Mouse (Mus musculus): ENCODE measurements around the gene Sipa1.

Sipa1 gene

DNA sequence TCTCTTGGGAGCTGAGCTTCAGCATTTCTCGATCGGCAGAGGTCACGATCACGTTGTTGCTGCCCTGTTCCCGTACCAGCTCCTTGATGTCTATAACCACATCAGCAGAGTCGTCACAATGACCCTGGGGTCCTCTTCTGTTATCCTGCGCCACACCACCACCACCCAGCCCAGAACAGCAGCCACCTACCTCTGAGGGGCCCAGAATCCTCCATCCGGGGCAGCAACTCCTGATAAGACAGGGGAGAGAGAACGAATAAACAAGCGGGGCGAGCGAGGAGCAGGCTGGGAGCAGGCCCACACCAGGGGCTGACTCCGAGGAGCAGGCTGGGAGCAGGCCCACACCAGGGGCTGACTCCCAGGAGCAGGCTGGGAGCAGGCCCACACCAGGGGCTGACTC lies 22.9 kb upstream of the Sipa1 start:
- DNase-seq (ENCODE audit: low spot score) = no peak

DNA sequence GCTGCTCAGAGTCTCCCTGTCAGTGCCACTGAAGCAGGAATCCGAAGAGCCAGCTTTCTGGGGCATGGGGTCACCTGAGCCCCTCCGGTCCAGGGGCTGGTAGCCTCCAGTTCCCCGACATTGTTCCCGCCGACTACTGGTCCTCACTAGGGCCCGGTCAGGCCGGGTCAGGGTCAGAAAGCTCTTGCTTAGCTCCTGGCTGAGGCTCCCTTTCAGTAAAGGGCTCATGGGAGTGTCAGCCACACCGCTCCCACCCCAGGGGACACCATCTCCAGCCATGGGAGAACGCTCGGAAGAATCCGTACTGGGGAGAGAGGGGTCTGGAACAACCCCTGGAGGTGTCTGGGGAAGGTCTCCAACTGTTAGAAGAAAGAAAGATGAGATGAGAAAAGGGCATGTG lies 22.4 kb upstream of the Sipa1 start:
- no peak for DNase-seq (ENCODE audit: low spot score)

DNA sequence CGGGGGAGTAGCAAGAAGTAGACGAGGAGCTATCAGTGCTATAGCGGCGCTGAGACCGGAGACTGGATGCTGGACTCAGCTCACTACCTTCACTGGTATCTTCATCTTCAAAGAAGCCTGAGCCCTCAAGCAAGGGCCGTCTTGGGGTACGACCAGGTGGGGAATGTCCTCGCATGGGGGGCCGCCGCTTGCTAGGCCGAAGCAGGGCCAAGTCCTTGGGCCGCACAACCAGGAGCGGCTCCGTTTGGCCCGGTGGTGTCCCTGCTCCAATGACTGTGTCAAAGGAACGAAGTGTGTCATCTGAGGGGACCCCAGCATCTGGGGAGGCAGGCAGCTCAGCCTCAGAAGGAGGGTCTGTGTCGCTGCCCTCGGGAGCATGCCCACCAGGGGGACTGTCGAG lies 21.9 kb upstream of the Sipa1 start:
- no peak for DNase-seq (ENCODE audit: low spot score)

DNA sequence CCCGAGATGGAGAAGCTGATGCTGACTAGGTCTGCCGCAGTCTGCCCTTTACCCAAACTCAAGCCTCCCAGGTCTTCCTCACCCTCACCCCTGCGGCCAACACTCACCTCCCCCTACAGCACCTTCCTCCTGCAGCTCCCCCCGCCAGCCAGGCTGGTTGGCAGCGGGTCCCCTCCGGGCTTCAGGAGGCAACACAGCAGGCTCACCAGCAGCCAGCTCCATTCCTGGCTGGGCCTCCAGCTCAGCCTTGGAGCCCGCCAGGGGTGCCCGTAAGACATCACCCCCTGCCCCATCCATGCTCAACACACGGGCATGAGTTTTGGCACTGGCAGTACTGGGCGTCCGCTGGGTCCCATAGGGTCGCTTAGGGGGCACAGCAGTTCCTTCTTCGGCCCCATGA lies 21.5 kb upstream of the Sipa1 start:
- no peak for DNase-seq (ENCODE audit: low spot score)

DNA sequence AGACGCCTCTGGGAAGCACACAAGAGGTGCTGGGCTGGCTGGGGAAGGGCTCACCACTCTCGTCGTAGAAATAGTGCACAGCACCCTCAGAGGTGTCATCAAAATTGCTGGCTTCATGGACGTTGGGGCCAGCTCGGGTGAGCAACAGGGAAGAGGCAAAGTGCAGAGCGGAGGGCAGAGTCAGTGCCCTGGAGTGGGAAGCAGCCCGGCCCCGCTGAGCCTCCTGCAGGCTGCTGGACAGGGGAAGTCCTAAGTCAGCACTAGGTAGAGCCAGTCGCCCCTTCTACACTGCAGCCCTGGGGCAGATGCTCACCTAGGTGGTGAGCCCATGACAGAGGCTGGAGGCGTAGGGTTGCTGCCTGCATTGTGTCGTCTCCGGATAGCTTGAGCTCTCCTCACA lies 20.7 kb upstream of the Sipa1 start:
- no peak for DNase-seq (ENCODE audit: low spot score)

DNA sequence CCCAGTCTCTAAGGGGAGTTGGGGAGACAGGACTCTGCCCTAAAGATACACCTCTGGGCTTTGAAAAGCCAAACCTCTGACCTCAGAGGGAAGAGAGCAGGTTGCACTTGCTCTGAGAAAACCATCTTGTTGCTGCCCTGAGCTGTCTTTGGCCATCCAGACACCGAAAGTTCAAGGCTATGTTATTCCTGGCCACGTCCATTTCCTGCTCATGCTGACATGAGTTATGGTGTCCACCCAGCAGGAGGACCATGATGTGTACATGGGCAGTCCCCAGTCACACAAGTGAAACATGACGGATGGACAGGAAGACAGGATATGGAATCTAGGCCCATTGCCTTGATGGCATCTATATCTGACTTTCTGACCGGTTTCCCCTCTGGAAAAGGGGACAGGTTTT lies 16.9 kb upstream of the Sipa1 start:
- no peak for DNase-seq (ENCODE audit: low spot score)

DNA sequence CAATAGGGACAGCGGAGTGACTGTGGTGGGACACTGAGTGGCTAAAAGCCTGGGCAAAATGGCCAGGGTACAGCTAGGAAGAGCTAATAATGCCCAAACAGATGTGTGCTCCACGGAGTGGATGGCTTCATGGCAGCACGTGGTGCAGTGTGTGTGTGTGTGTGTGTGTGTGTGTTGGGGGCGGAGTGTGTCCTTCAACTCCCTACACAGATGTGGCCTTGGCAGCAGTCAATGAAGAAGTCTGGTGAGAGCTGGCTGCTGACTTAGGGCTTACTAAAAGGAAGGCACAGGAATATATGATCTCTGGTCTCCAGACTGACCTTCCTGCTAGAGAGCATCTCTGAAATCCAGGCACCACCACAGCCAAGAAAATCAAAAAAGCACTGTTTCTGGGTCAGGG lies 4.9 kb upstream of the Sipa1 start:
- no peak for DNase-seq (ENCODE audit: low spot score)

DNA sequence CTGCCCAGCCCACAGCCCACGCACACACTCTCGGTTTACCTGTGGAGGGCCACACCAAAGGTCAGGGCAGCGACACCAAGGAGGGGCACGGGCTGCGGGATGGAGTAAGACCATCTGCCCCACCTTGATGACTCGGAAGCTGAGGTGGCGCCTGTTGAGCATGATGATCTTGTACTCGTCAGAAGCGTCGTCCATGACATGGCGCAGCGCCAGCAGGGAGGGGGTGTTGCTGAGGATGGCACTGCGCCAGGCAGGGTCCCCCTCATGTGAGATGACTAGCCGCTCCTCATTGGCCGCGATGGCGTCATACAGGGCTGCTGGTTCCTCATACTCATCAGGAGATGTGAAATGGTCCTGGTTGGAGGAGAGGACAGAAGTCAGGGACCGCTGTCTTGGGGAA lies 2.9 kb upstream of the Sipa1 start:
- no peak for DNase-seq (ENCODE audit: low spot score)

DNA sequence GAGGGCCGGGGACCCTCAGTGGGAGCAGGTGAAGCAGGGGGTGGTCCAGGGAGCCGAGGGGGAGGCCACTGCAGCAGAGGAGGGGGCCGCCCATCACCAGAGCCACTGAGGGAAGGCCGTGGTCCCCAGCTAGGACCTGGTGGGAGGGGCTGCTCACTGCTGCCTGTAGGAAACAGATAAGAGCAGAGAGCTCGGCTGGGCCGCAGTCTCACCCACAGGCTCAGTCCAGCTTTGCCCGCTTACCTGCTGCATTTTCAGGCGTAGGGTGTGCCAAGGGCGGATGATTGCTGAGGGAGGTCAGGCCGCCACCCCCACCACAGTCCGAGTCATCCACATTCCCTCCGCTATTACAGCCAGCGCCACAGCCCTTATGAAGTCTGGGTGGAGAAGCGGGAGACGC lies 2.0 kb upstream of the Sipa1 start:
- peak; percentile 30 for DNase-seq (ENCODE audit: low spot score)

DNA sequence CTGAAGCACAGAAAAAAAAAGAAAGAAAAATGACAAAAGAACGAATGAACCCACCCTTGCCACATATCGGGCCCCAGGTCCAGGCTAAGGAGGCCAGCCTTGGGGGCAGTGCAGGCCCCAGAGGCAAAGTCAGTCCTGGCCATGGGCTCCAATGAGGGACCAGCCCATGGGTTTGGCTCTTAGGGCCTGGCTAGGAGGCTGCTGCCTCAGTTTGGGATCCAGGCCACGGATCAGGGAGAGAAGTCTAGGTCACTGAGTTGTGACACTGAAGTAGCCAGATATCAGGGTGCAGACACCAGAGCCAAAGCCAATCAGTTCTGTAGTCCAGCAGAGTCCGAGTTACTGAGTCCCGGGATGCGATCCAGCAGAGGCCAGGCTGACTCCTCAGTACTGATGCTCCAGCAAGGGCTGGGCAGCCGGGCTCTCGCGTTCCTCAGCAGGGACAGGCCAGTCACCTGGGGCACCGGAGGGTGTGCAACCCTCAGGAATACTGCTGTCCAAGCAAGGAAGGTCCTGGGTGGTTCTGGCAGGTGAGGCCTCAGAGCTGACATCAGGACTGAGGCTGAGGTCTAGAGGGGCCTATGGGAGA lies 1.3 kb upstream of the Sipa1 start:
- DNase-seq (ENCODE audit: low spot score) = no peak

DNA sequence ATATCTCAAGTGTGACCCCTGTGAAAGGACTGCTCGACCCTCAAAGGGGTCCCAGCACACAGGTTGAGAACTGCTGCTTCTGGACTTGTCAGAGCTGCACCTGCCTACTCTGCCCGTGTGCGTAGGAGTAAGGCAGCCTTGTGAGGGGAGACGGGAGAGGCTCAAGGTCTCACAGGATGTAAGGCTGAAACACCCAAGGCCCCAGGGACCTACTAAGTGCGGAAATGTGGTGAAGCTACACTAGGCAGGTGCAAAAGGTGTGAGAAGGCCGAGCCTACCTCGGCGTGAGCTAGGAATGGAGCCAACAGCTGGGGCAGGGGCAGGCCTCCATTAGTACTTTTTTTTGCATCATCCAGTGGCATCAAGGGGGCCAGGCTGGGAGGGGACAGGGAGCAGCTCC lies 1.2 kb downstream of the Sipa1 start:
- no peak for DNase-seq (ENCODE audit: low spot score)

DNA sequence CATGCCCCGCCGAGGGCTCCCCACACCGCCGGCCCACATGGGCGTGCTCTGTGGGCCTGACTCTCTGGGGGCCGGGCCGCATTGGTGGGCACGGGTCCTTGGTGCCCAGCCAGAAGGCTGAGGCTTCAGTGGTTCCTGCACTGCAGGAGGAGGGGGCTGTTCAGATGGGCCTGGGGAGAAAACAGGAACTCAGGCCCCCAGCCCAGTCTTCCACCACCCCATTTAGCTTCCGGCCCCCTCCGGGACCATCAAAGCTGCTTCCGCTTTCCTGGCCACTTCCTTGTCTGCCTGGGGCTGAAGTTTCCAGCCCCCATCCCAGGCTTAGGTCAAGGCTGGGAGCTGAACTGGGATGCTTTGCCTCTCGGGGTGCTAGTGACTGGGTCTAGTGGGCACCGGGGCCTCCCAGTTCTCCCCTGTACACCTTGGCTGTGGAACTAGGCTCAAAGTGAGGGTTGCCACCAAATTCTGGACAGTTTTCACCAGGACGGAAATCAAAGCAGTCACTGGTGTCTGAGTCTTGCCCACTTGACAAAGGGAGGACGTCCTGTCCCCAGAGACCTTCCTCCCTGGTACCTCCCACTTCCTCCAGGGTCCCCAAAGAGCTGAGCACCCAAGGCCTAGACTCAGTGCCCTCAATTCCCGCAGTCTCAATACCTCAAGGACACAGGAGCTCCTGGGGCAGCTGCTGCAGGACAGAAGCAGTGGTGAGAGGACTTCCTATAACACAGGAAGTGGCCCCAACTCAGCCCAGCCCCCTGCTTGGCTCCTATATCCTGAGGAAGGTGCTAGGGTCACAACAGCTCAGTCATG lies 2.4 kb downstream of the Sipa1 start:
- DNase-seq (ENCODE audit: low spot score) = peak; percentile 36

DNA sequence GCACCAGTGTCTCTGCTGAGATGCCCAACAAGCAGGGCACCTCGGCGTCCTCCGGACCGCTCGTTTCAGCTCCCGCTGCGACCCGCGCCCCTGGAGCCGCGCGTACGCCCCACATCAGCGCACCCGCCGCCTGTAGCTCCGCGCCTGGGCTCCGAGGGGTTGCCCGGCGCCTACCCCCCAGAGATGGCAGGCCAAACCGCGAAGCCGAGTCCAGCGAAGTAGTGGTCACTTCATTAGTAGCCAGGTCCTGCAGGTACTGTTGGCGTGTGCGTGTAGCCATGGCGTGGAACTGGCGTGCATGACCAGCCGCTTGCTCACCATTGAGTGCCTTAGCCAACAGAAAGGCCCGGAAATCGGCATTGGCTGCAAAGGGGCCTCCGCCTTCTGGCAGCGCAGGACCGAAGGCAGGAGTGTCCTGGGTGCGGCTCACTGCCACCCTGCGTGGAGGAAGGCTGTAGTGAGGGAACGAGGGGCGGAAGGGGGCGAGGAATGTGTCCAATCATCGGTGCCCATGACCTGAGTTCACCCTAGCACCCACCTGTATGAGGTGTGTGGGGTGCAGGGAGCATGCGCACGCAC lies 8.7 kb downstream of the Sipa1 start:
- DNase-seq (ENCODE audit: low spot score) = no peak

DNA sequence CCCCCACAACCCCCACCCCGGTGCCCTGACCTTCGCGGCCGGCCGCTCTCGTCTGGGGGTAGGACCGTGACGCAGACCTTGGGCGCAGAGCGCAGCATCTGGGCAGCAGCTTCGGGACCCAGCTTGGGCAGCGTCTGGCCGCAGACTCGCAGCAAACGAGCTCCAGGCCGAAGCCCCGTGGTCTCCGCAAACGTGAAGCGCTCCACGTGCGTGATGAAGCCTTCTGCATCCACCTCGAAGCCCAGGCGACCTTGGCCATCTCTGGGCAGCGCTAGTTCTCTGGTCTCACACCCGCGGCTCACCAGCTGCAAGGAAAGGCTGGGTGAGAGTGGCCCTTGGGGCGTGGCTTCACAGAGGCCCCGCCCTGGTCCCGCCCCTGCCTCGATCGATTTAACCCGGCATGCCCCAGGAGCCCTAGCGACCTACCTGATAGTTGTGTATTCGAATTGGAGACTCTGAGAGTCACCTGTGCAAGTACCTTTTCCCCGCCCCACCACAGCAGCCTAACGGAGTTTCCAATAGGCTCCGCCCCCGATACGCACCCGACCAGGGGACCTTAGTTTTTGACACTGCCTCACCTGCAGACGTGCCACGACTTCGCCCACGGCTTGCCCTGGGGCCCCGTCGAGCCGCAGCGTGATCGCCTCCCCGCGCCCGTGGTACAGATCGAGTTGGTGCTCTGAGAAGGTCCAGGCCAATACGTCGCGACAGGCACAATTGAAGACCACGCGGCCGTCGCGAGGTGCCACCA lies 9.4 kb downstream of the Sipa1 start:
- DNase-seq (ENCODE audit: low spot score) = peak; percentile 75

DNA sequence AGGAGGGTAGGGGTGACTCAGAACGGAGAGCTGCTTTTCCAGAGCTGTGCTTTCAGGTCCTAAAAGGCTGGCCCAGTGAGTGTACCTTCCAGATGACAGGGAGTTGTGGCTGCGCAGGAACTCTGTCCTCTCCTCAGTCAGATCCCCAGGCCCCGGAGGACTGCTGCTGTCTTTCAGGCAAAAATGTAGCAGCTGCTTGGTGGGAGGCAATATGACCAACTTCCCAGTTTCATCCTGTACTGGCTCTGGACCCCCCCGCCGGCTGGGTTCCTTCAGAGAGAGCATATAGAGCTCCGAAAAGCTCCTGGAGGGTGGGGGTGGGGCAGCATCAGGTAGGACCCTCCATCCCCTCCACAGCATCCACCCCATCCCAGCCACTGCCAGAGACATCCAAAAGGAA lies 10.9 kb downstream of the Sipa1 start:
- no peak for DNase-seq (ENCODE audit: low spot score)

DNA sequence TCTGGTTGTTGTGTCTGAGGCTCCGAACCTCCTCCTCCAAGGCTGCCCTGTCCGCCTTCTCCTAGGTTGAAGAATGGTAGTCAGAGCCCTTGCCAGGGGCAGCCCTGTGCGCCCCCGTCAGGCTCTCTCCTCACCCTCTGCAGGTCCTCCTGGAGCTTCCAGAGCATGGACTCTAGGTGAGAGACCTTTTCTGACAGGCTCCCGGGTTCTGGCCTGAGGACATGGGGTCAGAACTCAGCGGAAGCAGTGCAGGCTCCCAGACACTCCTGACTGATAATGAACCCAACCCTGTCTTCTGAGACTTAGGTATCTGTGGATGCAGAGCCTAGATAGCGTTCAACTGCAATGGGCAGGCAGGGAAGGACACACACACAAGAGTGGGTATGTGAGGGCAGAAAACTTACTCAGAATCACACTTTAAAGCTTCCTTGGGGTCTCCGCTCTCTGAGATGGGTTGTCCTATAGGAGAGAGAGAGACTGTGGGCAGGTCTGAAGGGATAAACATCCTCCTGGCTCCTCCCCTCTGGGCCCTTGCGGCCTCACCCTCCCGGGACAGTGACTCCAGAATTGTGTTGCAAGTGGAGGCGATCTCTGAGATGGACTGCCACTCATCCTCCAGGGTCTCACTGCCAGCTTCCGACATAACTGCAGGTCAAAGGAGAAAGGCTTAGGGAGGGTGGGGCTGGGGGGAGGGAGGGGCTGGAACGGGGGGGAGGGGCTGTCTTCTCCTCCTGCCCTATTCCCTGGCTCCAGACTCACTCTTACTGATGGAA lies 11.8 kb downstream of the Sipa1 start:
- no peak for DNase-seq (ENCODE audit: low spot score)

DNA sequence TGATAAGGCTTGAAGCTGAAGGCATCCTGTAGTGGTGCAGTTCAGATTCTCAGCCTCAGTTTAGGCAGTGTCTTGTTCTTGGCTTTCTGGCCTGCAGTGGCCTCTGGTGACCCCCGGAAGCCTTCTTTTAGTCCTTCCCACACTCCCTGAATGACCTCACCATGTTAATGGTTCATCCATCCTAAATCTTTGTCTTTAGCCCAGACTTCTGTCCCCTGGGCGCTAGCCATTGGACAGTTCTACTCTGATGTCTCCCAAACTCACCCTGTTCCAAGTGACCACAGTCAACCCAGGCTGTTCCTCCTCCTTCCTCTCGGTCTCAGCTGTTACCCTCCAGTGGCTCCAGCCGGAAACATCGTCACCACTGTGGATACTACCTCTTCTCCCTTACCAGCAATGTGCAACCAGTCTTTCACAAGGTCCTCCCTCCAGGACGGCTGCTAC lies 14.2 kb downstream of the Sipa1 start:
- DNase-seq (ENCODE audit: low spot score) = no peak

DNA sequence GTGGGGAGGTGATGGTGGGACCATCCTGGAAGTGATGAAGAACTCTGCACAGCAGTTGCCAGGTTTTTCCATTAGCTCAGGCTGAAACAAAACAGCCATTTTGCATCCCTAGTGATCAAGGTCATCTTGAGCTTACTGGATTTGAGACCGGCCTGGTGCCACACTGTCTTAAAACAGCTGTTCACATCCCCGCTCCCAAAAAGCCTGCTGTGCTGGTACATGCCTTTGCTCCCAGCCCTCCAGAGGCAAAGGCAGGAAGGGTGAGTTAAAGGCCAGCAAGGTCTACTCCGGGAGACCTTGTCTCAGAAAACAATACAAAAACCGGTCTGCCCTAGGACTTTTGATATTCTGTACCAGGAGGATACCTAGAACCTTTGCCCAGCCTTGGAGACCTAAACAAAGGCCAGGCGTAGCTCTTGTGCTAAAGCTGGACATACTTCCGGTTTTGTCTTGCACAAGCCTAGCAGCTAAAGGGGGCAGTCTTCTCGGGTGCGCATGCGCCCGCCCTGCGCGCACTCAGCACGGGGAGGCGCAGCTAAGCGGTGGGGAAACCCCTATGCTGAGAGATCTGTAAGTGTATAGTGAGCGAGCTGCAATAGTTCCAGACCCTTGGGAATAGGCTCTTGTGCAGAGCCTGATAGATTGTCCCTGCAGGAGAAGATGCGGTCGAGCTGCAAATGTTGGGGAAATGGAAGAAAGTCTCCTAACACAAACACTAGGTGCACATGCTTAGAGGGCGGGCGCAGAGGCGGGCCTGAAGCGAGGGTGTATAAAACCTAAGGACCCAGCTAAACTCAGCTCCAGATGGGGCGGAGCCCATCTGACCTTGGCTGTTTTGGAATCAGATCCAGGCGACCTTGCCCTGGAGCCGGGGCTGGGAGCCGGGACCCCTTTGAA lies 14.9 kb downstream of the Sipa1 start:
- DNase-seq (ENCODE audit: low spot score) = peak; percentile 91

DNA sequence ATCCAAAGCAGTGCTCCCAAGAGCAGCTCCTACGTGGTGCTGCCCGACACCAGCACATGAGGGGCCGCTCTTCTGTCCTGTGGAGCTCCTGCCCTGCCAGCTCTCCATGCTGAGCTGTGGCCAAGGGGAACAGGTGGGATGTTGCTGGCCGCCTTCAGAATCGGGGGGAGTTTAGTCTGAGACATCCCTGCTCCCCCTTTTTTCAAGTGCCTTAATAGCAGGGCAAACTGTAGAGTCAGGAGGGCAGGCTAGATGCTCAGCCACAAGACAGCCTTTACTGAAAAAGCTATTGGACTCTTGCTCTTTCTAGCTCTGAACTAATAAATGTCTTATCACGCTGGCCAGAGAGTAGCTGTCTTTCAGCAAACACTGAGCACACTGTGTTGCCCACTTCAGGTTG lies 15.7 kb downstream of the Sipa1 start:
- no peak for DNase-seq (ENCODE audit: low spot score)

DNA sequence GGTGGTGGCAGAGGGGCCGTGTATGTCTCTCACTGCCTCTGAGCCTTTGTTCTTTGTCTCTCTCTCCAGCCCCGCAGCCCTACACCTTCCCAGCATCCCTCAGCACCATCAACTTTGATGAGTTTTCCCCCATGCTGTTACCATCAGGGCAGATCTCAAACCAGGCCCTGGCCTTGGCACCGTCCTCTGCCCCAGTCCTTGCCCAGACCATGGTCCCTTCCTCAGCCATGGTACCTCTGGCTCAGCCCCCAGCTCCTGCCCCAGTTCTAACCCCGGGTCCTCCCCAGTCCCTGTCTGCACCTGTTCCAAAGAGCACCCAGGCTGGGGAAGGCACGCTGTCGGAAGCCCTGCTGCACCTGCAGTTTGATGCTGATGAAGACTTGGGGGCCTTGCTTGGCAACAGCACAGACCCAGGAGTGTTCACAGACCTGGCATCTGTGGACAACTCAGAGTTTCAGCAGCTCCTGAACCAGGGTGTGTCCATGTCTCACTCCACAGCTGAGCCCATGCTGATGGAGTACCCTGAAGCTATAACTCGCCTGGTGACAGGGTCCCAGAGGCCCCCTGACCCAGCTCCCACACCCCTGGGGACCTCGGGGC lies 16.7 kb downstream of the Sipa1 start:
- DNase-seq (ENCODE audit: low spot score) = no peak

DNA sequence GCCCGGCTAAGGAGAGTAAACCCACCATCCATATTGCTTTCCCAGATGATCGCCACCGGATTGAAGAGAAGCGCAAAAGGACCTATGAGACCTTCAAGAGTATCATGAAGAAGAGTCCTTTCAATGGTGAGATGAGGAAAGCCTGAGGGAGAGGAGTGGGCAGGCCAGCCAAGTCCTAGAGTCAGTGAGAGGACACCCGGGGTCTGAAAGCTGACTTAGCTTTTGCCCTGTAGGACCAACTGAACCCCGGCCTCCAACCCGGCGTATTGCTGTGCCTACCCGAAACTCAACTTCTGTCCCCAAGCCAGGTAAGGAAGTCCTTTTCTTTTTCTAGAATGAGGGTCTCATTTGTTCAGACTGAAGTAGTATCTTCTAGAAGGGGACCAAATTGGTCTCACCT lies 18.2 kb downstream of the Sipa1 start:
- DNase-seq (ENCODE audit: low spot score) = no peak
